Mouse (Mus musculus): ENCODE data around the gene Opa1. TPM values are rescaled to one million over a fixed set of nuclear protein-coding genes. Genes with fewer than 3 reads are reported as not detected.

The Opa1 gene
- polyA plus RNA-seq, 1 experiment from 2014 or later = 37.2 TPM

DNA sequence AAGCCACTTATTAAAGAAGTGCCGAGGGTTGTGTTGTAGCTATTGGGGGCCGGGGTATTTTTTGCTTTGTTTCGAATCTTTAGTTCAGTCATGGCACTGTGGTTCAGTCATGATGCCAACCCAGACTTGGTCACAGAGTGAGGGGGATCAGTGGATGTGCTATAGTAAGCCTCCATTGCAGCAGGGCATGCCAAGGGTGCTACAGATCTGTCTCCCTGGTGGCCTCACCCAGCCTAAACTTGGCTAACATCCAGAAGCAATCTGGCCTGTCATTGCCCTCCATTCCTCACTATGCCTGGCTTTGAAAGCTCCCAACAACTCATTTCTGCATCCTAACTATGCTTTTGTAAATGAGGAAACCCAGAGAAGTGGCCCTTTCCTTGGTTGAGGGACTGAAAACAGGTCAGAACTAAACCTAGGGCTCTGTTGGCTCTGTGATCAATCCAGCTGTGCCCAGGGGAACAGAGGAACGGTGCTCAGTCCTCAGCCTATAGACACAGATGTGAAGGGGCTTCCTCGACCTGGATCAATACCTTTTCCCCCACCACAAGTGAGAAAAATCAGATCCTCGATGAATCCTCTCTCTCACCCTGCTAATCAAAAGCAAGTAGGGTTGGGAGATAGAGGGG is 114.8 kb downstream of the Opa1 start:
- H3K36me3 ChIP-seq (ENCODE audit: control insufficient read depth, insufficient read depth, low read length) = no peaks in the 10 kb centered on the region
- ATAC-seq = no peak
- no peaks in the 10 kb centered on the region for H3K27me3 ChIP-seq (replicated peaks; ENCODE audit: control insufficient read depth, insufficient read depth, low read length)
- H3K27ac ChIP-seq (ENCODE audit: low read length) = no peak overlapping the region
- H3K4me1 ChIP-seq (ENCODE audit: control insufficient read depth, insufficient read depth, low read length) = peaks cover 9% of the 10 kb centered on the region; the same call in 1 of the 2 replicates
- no peak overlapping the region for H3K4me3 ChIP-seq (ENCODE audit: low read length)
- 61% methylated on average over 6 of the region's 6 CpGs for WGBS
- no peak overlapping the region for H3K4me2 ChIP-seq (ENCODE audit: low read depth, low read length)
- H3K9me3 ChIP-seq (ENCODE audit: control insufficient read depth, low read length) = no peaks in the 10 kb centered on the region; the same call in 1 of the 2 replicates
- H3K9ac ChIP-seq (ENCODE audit: low read depth, low read length) = no peak overlapping the region

DNA sequence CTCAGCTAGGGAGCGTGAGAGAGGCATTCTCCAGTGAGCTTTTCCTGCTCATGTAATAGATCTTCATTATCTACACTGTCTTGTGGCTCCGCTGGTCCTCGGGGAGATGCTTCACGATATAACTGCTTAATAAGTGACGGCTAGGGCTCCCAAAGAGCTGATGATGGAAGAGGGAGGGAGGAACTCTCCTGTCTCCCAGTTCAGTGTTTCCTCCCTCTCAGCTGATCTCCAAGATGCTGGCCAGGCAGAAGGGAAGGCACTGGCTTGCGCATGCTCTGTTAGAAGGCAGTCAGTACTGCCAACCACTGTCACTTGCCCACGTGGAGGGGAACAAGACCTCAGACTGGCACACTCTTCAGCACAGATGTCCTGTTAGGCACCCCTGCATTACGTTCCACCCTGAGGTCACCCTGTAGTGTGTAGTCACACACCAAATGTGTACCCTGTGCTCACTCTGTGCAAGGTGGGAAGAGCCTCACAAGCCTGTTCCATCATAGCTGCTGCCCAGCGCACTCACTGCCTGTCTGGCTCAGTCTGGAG is 115.4 kb downstream of the Opa1 start:
- H3K27me3 ChIP-seq (replicated peaks; ENCODE audit: control insufficient read depth, insufficient read depth, low read length) = no peaks in the 10 kb centered on the region
- no peak overlapping the region for H3K27ac ChIP-seq (ENCODE audit: low read length)
- H3K4me1 ChIP-seq (ENCODE audit: control insufficient read depth, insufficient read depth, low read length) = peaks cover 9% of the 10 kb centered on the region; the same call in 1 of the 2 replicates
- H3K36me3 ChIP-seq (ENCODE audit: control insufficient read depth, insufficient read depth, low read length) = no peaks in the 10 kb centered on the region
- no peaks in the 10 kb centered on the region; the same call in 1 of the 2 replicates for H3K9me3 ChIP-seq (ENCODE audit: control insufficient read depth, low read length)
- H3K4me3 ChIP-seq (ENCODE audit: low read length) = no peak overlapping the region
- 65% methylated on average over 9 of the region's 9 CpGs for WGBS
- no peak overlapping the region for H3K9ac ChIP-seq (ENCODE audit: low read depth, low read length)
- no peak for ATAC-seq
- no peak overlapping the region for H3K4me2 ChIP-seq (ENCODE audit: low read depth, low read length)

Other genes with a start within 250 kb of the Opa1 start
- 0.02 TPM in 1 of 2 replicates, not detected in the other for gene Atp13a5, start 200.6 kb upstream of the Opa1 start, polyA plus RNA-seq (2015; fragmentation: Nextera tagmentation; extraction: Ambion mirVana)
- gene Atp13a4, start 34.5 kb upstream of the Opa1 start, polyA plus RNA-seq (2015; fragmentation: Nextera tagmentation; extraction: Ambion mirVana) = 0.07 TPM in 1 of 2 replicates, not detected in the other